Mouse (Mus musculus) cerebellum, adult (tissue): ENCODE data around the gene Itga5.
"Not testable (repeated sequence)": the region's sequence is repeated elsewhere in the genome, so short reads cannot be mapped to it uniquely, and the experiment has no call there.

ENCODE experiments used
- ATAC-seq: cut with Nextera tagmentation; 2 replicates; pipeline ENCODE4 v1.9.2; 2017; ENCODE audit warnings: mild to moderate bottlenecking, moderate library complexity, mixed read lengths; ENCODE audit not compliant: insufficient number of reproducible peaks, low FRiP score, low TSS enrichment

The Itga5 gene

DNA sequence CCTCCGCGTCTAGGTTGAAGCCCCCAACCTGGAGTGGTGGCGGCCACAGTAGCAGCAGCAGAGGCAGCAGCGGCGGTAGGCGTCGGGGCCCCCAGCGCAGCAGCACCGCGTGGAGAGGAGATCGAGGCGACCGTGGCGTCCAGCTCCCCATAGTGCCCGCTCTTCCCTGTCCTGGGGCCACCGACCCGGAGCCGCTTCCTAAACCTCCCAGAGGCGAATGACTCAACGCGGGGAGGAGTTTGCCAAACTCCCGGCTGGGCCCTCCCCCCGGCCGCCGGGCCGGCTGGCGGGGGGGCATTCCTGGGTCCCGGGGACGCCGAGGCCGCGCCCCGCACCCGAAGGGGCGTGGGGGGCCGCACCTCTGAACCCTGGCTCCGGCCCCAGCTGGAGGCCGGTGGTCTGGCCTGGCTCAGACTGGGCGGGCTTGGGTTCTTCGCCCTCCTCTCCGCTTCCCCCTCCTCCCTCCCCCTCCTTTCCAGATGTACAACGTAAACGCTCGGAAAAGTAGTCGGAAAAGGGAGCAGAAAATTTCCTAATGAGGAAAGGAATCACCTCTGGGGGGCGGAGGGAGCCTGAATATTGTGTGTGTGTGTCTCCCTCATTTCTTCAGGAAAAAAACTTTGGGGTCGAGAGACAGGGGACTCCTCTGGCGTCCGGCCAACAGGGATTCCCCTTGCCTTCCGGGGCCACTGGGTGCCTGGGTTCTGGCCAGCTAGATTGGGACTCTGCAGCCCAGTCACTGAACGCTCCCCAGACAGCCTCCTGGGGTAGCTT lies at the start of gene Itga5:
TSS of gene Itga5 (minus strand) at position 388 of the 774 bp plus-strand sequence.
- ATAC-seq: no peak

DNA sequence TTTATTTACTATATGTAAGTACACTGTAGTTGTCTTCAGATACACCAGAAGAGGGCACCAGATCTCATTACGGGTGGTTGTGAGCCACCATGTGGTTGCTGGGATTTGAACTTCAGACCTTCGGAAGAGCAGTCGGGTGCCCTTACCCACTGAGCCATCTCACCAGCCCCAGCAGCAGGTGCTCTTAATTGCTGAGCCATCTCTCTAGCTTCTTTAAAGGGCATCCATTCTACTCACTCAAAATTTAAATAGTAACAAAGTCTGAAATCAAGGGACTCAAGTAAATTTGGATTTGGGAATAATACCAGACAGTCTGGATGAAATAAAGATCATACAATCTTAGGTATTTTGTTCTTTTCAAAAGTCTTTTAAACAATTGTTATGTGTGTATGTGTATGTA lies 39.0 kb upstream of the Itga5 start:
- not testable (repeated sequence) for ATAC-seq

DNA sequence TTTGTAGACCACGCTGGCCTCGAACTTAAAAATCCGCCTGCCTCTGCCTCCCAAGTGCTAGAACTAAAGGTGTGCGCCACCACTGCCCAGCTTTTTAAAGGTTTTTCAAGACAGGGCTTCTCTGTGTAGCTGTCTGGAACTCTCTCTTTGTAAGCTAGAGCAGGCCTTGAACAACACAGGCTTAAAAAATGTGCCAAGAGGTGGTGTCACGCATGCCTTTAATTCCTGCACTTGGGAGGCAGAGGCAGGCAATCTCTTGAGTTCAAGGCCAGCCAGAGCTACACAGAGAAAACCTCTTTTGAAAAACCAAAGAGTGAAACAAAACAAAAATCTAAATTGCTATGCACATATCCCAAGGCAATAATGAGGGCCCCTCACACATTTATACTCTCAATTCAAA lies 34.8 kb upstream of the Itga5 start:
- ATAC-seq: no peak

DNA sequence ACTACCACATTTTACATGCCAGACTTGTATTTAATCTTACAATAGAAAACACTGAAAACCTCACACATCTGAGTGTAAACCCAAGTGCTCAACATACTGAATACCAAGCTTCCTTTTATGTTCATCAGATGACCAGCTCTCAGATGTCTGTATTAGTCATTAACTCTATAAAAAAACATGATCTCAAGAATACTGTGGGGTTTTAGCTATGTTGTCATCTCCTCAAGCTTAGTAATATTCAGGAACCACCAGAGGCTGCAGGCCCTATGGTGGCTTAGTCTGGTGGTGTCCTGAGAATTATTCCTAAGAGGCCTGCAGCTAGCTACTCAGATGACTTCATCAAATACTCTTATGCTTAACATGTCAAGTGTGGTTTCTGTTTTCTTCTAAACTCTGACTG lies 27.0 kb upstream of the Itga5 start:
- no peak for ATAC-seq

DNA sequence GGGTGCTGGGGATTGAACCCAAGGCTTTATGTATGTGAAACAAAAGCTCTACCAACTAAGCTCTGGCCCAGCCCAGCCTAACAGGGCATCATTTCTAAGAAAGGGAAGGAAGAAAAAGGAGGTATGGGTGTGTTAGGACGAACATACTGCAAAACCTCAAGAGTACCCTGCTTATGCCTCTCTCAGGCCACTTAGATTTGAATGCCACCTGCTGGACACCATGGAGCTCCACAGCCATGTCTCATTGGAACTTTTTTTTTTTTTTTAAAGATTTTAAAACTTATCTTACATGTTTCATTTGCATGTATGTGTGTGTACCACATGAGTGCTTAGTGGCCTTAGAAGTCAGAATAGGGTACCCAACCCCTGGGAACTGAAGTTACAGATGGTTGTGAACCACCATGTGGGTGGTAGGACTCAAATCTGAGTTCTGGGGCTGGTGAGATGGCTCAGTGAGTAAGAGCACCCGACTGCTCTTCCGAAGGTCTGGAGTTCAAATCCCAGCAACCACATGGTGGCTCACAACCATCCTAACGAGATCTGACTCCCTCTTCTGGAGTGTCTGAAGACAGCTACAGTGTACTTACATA lies 22.1 kb upstream of the Itga5 start:
- ATAC-seq: no peak

DNA sequence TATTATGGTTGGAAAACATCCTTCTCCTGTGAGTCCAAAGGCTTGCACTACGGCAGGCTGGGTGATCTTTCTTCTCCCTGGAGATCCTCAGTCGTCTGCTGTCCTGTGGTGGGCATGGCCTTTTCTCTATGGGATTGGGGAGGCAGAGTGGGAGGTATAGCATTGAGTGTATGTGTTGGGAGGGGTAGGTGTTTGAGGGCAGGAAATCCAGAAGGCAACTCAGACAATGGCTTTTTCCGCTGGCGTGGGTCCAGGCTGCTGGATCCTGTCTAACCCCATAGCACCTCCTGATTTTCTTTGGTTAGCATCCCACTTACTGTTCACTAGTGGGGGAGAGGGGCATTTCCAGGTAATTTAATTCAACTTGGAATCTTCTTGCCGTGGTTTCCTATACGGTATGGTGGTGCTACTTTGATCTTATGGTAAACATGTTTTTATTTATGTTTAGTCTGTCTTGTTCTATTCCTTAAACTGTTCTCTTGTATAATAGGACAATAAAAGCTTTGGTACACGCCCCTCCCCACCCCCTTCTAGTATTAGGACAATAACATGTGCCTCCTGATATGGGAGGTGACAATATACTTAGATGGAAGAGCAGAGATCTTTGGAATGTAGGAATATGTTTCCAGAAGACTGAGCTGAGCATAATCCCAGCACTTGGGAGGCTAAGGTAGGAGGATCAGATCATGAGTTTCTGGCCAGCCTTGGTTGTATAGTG lies 17.4 kb upstream of the Itga5 start:
- ATAC-seq: no peak

DNA sequence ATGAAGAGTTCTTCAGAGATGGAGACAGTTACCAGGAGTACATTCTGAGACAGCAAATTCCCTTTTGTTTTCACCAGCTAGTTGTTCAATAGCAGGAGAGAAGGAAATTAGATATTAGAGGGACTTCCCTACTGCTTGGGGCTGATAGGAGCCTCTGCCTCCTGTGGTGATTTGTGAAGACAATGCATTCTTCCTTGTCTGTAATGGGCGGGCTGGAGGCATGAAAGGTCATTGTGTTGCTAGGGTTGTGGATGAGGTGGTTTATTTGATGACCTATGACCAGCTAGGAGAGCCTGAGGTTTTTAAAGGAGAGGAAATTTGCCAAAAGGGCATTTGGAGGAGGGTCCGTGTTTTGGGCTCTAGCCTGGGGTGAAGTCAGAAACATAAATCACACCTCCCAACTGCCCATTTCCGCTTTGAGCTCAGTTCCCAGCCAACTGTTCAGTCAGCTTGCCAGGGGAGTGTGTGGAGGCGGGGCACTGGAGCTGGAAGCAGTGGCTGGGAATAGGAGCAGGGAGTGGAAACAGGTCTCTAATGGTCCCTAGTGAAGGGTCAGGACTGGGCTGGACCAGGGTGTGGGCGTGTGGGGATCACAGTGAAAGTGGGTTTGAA lies 16.3 kb upstream of the Itga5 start:
- no peak for ATAC-seq

DNA sequence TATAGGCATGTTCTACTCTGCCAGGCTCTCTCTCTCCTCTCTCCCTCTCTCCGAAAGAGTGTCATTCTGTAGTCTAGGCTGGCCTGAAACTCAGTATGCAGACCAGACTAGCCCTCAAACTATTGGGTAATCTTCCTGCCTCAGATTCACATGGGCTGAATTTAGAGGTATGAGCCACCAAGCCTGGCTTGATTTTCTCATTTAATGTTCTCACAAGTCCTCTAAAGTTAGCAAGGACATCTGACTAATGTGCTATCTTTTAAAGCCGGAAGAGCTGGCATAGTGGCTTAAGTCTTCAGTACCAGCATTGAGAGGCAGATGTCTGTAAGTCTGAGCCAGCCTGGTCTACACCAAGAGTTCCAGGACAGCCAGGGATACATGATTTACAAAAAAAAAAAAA lies 15.5 kb upstream of the Itga5 start:
- no peak for ATAC-seq

DNA sequence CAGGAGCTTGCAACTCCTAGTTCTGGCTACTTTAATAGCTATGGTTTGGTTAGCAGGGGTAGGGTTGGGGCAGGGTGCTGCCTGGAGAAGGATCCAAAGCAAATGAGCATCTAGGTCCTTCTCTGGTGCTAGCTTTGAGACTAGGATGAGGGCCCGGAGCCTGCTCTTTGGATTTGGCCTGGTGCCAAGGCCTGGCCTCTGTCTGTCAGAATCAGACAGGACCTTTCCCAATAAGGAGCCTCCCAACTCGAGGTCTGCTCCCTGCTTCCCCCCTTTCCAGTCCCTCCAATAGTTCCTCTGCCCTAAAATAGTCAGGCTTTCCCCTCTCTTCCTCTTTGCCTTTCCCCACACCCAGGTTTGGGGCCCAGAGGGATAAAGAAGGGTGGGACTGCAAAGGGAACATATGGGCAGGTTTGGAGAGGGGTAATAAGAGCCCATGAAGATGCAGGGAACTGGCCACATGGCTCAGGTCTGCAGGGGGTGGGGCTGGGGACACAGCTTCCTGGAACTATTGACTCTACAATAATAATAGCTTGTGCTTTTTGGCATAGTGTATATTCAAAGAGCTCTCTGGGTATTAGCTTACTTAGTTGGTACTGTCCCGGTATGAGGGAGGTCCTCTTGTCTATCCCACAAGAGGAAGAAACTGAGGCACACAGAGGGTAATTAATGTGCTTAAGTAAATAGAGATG lies 12.2 kb upstream of the Itga5 start:
- ATAC-seq: no peak

DNA sequence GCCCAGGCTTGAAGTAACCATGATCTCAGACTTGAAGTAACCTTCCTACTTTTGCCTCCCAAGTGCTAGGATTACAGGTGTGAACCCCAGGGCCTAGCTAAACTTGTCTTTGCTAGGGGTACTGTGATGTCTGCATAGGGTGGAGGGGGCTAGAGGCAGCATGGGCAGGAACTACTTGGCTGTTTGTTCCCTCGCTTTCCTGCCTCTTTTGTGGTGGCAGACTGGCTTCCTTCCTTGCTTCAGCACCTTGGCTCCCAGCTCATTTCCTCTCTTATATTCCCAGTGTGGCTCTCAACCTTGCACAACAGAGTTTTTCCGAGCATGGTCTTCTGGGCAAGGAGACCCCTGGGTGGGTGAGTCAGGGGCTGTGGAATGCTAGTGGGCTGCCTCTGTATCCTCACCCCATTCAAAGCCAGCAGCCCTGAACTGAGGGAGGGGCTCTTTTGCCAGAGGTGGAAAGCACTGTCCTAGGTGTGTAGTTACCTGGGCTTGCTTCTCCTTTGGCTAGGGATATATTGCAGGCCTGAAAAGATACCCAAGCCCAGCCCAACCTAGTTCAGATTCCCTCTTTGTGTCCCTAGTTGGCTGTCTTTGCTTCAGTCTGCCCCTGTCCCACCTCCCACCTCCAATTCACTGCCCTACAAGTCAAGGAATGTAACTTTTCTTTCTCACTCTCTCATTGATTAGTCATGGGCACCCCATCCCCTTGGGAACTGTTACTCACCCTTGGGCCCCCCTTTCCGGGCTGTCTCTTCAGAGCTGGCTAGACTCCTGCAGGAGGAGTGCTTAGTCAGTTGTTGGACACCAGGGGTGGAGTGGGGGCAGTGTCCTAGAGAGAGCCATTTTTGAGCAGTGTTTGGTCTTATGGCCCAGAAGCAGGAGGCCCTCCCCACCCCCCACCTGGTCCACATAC lies 11.4 kb upstream of the Itga5 start:
- ATAC-seq: no peak

DNA sequence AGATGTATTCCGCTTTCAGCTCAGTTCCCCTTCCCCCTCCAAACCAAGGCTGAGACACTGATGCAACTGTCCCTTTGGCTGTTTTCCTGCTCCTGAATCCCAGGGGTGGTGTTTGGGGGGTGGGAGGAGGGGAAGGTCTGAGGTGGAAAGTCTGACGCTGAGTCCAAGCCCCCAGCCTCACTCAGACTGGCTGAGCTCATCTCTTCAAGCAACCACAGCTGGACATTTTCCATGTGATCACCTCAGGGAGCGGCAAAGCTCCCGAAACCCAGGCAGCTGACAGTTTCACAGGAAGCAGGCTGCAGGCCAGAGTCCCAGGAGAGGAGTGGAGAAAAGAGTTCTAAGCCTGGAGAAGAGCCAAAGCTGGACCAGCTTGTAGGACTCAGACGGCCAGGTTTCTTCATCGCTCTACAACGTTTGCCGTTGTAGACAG lies 10.3 kb upstream of the Itga5 start:
- no peak for ATAC-seq

DNA sequence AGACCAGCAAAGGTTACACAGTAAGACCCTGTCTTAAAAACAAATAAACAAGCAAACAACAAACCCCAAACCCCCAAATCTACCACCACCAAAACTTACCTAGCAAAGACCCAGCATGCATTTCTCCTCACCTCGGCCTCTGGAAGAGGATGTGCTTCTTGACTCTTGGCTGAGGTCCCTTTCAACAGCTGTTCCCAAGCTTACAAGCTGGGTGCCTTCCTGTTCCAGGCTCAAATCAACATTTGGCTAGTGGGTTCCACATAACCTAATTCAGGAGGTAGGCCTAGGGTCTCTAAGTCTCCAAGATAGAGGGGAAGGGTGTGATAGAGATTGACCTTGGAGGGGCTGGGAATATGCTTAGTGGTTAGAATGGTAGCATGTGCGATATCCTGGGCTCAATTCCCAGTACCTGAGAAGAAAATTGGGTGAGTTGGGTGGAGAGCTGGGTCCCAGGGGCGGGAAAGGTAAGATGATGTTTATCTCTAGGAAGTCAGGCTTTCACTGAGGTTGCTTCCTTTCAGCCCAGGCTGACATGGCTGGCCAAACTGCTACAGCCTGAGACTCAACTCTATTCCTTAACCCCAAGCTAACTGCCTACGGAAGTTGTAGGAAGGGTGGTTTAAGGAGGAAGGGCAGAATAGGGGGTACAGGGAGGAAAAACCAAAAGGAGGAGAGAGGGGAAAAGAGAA lies 8.7 kb upstream of the Itga5 start:
- ATAC-seq: no peak

DNA sequence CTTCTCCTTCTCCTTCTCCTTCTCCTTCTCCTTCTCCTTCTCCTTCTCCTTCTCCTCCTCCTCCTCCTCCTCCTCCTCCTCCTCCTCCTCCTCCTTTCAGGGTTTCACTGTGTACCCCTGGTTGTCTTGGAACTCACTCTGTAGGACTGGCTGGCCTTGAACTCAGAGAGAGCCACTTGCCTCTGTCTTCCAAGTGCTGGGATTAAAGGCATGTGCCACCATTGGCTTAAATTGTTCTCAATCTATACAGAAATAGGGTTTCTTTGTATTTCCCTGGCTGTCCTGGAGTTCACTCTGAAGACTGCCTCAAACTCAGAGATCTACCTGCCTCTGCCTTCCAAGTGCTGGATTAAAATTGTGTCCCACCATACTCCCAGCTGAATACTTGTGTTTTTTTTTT lies 5.9 kb upstream of the Itga5 start:
- no peak for ATAC-seq

DNA sequence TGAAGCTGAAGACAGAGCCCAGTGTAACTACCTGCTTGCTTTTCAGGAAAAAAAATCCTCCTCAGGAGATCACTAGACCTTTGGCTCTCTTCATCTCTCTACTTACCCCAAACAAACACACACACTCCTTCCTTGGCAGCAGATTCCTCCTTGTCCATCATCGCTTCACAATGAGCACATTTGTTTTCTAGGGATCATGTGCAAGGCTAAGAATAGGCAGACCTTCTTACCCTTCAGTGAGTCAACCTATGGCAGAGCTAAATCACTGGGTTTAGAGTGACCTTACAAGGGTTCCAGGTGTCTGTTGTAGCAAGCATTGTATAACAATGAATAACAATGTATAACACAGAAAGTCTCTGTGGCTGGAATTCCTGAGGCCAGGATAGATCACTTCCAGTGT lies 5.2 kb upstream of the Itga5 start:
- ATAC-seq: no peak

DNA sequence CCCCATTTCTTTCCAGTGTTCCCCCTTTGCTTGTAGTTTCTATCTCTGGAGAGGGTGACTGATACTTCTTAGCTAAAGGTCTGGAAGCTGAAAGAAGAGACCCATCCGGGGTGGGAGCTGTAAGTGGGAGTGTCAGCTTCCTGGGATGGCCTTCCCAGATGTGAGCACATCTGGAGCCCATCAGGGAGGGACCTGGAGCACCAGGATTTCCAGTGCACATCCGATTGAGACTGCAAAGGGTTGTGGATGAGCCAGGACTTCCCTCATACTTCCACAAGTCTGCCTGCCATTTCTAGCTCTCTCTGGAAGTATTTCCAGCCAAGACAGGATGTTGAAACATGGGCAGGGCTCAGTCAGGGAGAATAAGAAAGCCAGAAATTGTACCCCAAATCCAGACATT lies 4.6 kb upstream of the Itga5 start:
- ATAC-seq: no peak

DNA sequence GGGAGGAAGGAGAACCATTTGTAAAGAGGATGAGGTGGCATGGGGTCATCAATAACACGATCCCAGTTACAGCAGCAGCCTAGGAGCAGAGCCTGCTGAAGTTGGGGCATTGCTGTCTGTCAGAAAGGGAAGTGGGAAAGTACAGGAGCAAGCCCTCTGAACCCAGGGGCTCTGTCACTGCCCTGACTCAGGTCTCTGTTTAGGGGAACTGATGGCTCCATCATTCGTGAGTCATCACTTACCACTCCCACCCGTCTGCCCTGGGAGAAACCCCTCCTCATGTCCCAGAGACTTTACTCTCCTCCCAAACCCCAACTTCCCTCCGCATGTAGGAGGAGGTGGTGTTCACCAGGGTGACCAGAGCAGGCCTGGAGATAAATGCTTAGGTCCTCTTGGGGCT lies 3.9 kb upstream of the Itga5 start:
- ATAC-seq: no peak

DNA sequence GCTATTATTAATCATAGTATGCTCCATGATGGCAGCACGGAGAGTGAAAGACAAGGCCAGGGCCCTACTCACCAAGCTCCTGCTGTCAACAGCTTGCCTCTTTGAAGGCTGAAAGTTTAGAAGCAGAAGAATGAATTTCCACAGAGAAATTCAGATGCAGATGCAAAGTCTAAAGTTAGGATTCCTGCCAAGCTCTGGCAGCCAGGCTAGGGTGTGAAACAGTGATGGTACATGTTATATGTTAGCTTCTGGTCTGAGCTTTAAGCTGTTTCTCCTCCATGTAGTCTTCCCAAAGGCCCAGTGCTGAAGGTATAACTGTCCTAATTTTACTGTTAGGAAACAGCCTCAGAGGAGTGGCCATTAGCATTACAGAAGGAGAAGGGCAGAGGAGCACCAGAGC lies 2.6 kb upstream of the Itga5 start:
- ATAC-seq: no peak

DNA sequence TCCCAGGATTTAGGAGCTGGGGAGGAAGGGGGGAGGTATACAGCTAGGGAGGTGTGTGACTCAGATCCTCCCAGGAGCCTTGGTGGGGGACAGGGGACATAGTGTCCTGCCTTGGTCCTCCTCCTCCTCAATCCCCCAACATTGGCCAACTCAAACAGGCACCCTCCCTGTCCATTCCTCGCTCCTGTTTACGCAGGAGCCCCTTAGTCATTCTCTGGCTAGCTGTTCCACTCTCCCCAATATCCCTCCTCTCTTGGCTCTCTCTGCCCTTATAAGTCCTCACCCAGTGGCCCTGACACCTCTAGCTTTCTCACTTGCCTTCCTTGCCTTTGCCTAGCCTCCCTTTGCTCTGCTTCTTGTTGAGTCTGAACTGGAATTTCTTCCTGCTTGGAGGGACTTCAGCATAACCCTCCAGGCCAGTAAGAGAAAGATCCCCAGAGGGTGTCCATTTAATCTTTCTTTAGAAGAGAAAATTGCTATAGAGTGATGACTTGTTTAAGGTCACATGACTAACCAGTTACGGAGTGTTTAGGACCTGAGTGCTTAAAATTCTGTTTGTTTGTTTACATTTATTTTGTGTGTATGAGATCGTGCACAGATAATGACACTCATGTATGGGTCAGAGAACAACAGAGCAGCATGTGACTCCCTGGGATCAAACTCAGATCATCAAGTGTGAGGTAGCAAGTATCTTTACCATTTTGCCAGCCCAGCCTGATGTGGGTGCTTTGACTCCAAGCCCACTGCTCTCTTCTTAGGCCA lies 1.8 kb upstream of the Itga5 start:
- no peak for ATAC-seq
